Mouse (Mus musculus) limb, embryonic 12.5 days (tissue): Measurements from ENCODE around the gene Glyatl3. TPM values are rescaled to one million over a fixed set of nuclear protein-coding genes. Genes with fewer than 3 reads are reported as not detected.

Source experiments
- ATAC-seq: fragments of 200-750 bp; cut with Nextera tagmentation; 2 replicates; pipeline ENCODE4 v1.8.0; 2017; ENCODE audit warnings: low read depth, moderate TSS enrichment; ENCODE audit not compliant: insufficient number of reproducible peaks, insufficient read depth, low FRiP score, low TSS enrichment
- H3K27ac ChIP-seq: fragments of 300-500 bp; sonication (generic); 2 replicates; pipeline ENCODE4 v1.5.1; 2016; ENCODE audit warnings: mild to moderate bottlenecking, moderate library complexity
- H3K27me3 ChIP-seq: fragments of 300-500 bp; sonication (generic); 2 replicates; pipeline ENCODE4 v1.6.1; 2016; ENCODE audit warnings: mild to moderate bottlenecking, moderate library complexity
- H3K36me3 ChIP-seq: fragments of 300-500 bp; sonication (generic); 2 replicates; pipeline ENCODE4 v1.6.1; 2016; ENCODE audit warnings: mild to moderate bottlenecking, moderate library complexity
- H3K4me1 ChIP-seq: fragments of 300-500 bp; sonication (generic); replicated peaks from 2 replicates; pipeline ENCODE4 v1.6.1; 2016
- H3K4me2 ChIP-seq: fragments of 300-500 bp; sonication (generic); 2 replicates; pipeline ENCODE4 v1.6.1; 2016; ENCODE audit warnings: mild to moderate bottlenecking, moderate library complexity
- H3K4me3 ChIP-seq: fragments of 300-500 bp; sonication (generic); replicated peaks from 2 replicates; pipeline ENCODE4 v1.5.1; 2016; ENCODE audit warnings: mild to moderate bottlenecking
- H3K9ac ChIP-seq: fragments of 300-500 bp; sonication (generic); replicated peaks from 2 replicates; pipeline ENCODE4 v1.6.1; 2016; ENCODE audit warnings: mild to moderate bottlenecking, moderate library complexity
- H3K9me3 ChIP-seq: fragments of 300-500 bp; sonication (generic); 2 replicates; pipeline ENCODE4 v1.6.1; 2016; ENCODE audit warnings: mild to moderate bottlenecking, moderate library complexity
- WGBS: fragments of 180-500 bp; shearing (Covaris S2); methylation state at CpG from one replicate; pipeline ENCODE4 v1.1.7; 2016; 5-methylcytosine and 5-hydroxymethylcytosine counted together
- polyA plus RNA-seq: library from polyadenylated mRNA; unstranded; fragments of >200 nt; fragmentation: Nextera tagmentation; extraction: Ambion mirVana; gene quantifications from 2 replicates; pipeline ENCODE4 v1.2.1, GENCODE M21; 2016

Gene Glyatl3
- polyA plus RNA-seq, 1 experiment from 2014 or later, result not detected

GRCm38 (mm10) chr17:40887849-40888536 lies 26.2 kb downstream of the Glyatl3 start:
- no peak overlapping the region for H3K4me2 ChIP-seq
- H3K9ac ChIP-seq, result no peak overlapping the region
- H3K9me3 ChIP-seq, result no peaks in the 10 kb centered on the region
- no peaks in the 10 kb centered on the region for H3K4me1 ChIP-seq
- H3K36me3 ChIP-seq, result no peaks in the 10 kb centered on the region
- 78% methylated on average over 4 of the region's 4 CpGs for WGBS
- no peaks in the 10 kb centered on the region for H3K27me3 ChIP-seq
- no peak for ATAC-seq
- no peak overlapping the region for H3K27ac ChIP-seq
- no peak overlapping the region for H3K4me3 ChIP-seq

DNA sequence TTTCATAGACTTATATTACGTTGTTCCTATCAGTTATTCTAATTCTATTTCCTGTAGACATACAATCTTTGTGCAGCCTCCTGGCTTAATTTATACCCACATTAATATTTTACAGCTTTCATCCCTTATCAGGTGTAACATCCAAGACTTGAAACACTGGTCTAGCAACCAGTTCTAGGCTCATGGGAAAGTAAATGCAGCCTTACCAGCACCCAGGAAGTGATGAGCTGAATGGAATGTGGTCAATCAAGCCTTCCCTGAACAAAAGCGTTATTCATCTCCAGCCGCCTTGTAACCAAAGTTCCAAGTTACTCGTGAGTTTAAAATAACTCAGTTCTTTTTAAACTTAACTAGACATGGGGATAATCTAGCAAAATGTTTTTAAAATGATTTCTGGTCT lies 29.0 kb downstream of the Glyatl3 start:
- Histone ChIP-seq H3K4me2 (no peak overlapping the region), H3K27me3 (no peaks in the 10 kb centered on the region), H3K36me3 (no peaks in the 10 kb centered on the region), H3K27ac (no peak overlapping the region), H3K4me3 (no peak overlapping the region), H3K9ac (no peak overlapping the region), H3K9me3 (no peaks in the 10 kb centered on the region), H3K4me1 (no peaks in the 10 kb centered on the region)
- ATAC-seq, result no peak
- WGBS, result 81% methylated on average over 4 of the region's 4 CpGs

DNA sequence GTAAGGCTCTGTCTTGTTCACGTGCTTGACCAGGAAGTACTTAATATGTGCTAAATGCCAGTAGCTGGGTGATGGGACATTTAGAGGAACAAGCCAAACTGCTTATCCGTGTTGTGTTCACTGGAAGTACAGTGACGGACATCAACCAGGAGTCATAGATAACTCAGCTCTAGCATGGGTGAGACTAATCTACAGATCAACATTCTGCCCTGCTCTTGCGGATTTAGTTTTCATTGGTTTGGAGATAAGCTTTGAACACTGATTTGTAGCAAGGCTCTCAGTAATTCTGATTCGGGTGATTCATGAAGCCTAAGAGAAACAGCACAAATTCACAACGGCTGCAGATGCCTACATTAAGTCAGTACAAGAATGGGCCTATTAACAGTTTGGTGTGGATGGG lies 32.0 kb downstream of the Glyatl3 start:
- 90% methylated on average over 6 of the region's 6 CpGs for WGBS
- no peaks in the 10 kb centered on the region for H3K4me1 ChIP-seq
- no peak overlapping the region for H3K4me2 ChIP-seq
- H3K27ac ChIP-seq, result no peak overlapping the region
- no peaks in the 10 kb centered on the region for H3K9me3 ChIP-seq
- ATAC-seq, result no peak
- no peak overlapping the region for H3K4me3 ChIP-seq
- no peak overlapping the region for H3K9ac ChIP-seq
- no peaks in the 10 kb centered on the region for H3K36me3 ChIP-seq
- H3K27me3 ChIP-seq, result no peaks in the 10 kb centered on the region

- Histone ChIP-seq H3K9me3 (no peaks in the 10 kb centered on the region), H3K36me3 (no peaks in the 10 kb centered on the region), H3K4me1 (no peaks in the 10 kb centered on the region), H3K9ac (peak within 1 kb of the TSS; percentile 66), H3K27ac (no peak within 1 kb of the TSS), H3K4me2 (peak within 1 kb of the TSS; percentile 87), H3K27me3 (no peaks in the 10 kb centered on the region), H3K4me3 (peak within 1 kb of the TSS; percentile 59)
- ATAC-seq, result peak; percentile 72
- WGBS, result under 1% methylated on average over 40 of the region's 40 CpGs
These were observed 34.0 kb downstream of the Glyatl3 start, which contains the start of gene 9130008F23Rik for GRCm38 (mm10) chr17:40879924-40880691. Gene 9130008F23Rik, minus strand, starts transcription at chr17:40880559.

- Histone ChIP-seq H3K4me3 (peak overlapping the region; percentile 59), H3K27me3 (no peaks in the 10 kb centered on the region), H3K4me2 (peak overlapping the region; percentile 87), H3K4me1 (no peaks in the 10 kb centered on the region), H3K27ac (no peak overlapping the region), H3K36me3 (no peaks in the 10 kb centered on the region), H3K9ac (peak overlapping the region; percentile 66), H3K9me3 (no peaks in the 10 kb centered on the region)
- WGBS, result 9% methylated on average over 6 of the region's 6 CpGs
- no peak for ATAC-seq
These were observed 34.6 kb downstream of the Glyatl3 start for GRCm38 (mm10) chr17:40879528-40879923.

- no peak overlapping the region for H3K9ac ChIP-seq
- no peak overlapping the region for H3K27ac ChIP-seq
- H3K9me3 ChIP-seq, result no peaks in the 10 kb centered on the region
- no peak overlapping the region for H3K4me3 ChIP-seq
- ATAC-seq, result no peak
- no peak overlapping the region for H3K4me2 ChIP-seq
- H3K4me1 ChIP-seq, result no peaks in the 10 kb centered on the region
- no peaks in the 10 kb centered on the region for H3K27me3 ChIP-seq
- 45% methylated on average over 3 of the region's 3 CpGs for WGBS
- no peaks in the 10 kb centered on the region for H3K36me3 ChIP-seq
These were observed 36.4 kb downstream of the Glyatl3 start for GRCm38 (mm10) chr17:40877741-40878140.

GRCm38 (mm10) chr17:40875568-40875967 lies 38.6 kb downstream of the Glyatl3 start:
- Histone ChIP-seq H3K4me3 (no peak overlapping the region), H3K36me3 (no peaks in the 10 kb centered on the region), H3K4me2 (no peak overlapping the region), H3K9me3 (no peaks in the 10 kb centered on the region), H3K9ac (no peak overlapping the region), H3K27ac (no peak overlapping the region), H3K4me1 (no peaks in the 10 kb centered on the region), H3K27me3 (no peaks in the 10 kb centered on the region)
- WGBS, result 94% methylated on average over 1 of the region's 1 CpGs
- ATAC-seq, result no peak

DNA sequence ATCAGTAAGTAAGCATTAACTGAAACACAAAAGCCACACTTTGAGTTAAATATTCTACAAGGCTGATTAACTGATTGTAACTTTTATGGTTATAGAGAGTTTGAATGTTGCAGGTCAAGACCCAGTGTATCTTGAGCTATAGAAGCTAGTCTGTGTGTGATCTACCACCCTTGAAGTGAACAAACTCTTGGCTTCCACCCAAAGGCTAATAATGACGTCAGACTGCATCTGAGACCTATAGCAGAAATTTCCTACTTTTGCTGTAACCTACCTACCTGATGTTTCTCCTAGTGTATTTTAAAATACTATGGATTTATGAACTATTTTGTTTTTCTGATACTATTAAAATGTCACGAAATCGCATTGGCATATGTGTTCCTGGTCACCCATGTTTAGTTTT lies 39.4 kb downstream of the Glyatl3 start:
- Histone ChIP-seq H3K9ac (no peak overlapping the region), H3K4me1 (no peaks in the 10 kb centered on the region), H3K27ac (no peak overlapping the region), H3K9me3 (no peaks in the 10 kb centered on the region), H3K27me3 (no peaks in the 10 kb centered on the region), H3K4me2 (no peak overlapping the region), H3K36me3 (no peaks in the 10 kb centered on the region), H3K4me3 (no peak overlapping the region)
- no peak for ATAC-seq
- 85% methylated on average over 3 of the region's 3 CpGs for WGBS

DNA sequence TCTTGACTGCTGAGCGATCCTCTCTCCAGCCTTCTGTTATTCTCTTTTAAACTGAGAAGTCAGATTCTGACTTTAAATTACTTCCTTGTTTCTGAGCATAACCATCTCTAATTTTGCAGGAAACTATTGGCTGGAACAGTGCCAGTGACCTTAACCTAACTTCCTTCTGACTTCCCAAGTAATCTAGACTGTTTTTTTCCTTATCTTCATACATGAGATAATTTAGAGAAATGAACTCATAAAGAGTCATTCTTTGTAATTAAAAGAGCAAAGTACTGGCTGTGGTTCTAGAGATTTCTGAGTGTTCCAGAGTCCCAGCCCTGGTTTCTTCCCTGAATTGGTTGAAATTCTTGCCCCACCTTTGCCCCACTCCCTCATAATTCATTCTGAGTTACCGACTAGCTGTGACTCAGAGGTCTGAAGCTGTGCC lies 40.6 kb downstream of the Glyatl3 start:
- ATAC-seq, result no peak

GRCm38 (mm10) chr17:40872626-40873025 lies 41.5 kb downstream of the Glyatl3 start:
- Histone ChIP-seq H3K4me3 (no peak overlapping the region), H3K27me3 (no peaks in the 10 kb centered on the region), H3K9me3 (no peaks in the 10 kb centered on the region), H3K36me3 (no peaks in the 10 kb centered on the region), H3K4me2 (no peak overlapping the region), H3K27ac (no peak overlapping the region), H3K4me1 (no peaks in the 10 kb centered on the region), H3K9ac (no peak overlapping the region)
- 92% methylated on average over 6 of the region's 6 CpGs for WGBS
- ATAC-seq, result no peak

More for the DNA sequence above, 40.6 kb downstream of the Glyatl3 start:
- Histone ChIP-seq H3K27me3 (no peaks in the 10 kb centered on the region), H3K27ac (no peak overlapping the region), H3K4me2 (no peak overlapping the region), H3K9me3 (no peaks in the 10 kb centered on the region), H3K36me3 (no peaks in the 10 kb centered on the region), H3K4me3 (no peak overlapping the region), H3K4me1 (no peaks in the 10 kb centered on the region), H3K9ac (no peak overlapping the region)
- 31% methylated on average over 2 of the region's 2 CpGs for WGBS

DNA sequence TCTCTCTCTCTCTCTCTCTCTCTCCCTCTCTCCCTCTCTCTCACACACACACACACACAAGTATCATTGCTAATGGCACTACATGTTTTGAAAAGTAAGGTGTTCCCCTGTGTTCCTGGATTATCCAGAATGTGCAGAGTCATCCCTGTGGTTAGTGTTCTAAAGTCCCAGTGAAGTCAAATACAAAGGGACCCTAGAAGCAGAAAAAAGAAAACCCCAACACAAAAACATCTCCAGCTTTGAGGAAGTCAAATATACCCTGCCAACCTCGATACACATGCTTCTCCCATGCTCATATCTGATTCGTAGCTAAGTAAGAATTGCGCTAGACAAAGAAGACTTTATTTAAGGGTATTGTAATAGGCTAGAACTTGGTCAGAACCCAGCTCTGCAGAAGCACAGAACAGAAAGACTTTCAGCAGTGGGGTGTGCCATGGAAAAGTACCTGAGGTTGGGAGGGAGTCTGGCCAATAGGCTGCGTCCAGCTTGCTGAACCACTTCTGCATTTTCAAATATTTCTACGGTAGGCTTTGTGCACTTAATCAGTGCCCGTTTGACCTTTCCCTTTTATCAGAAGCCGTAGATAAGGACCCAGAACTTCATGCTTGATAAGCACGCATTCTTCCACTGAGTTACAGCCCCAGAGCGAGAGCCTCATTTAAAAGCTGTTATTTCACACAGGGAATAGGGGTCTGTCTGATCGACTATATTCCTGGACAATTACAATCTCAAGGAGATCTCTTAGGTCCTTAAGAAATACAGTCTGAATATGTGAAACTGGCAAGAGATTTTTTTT lies 45.0 kb downstream of the Glyatl3 start:
- ATAC-seq, result no peak
- no peaks in the 10 kb centered on the region for H3K9me3 ChIP-seq
- WGBS, result 83% methylated on average over 10 of the region's 10 CpGs
- H3K4me3 ChIP-seq, result no peak overlapping the region
- no peak overlapping the region for H3K9ac ChIP-seq
- H3K4me1 ChIP-seq, result no peaks in the 10 kb centered on the region
- H3K27ac ChIP-seq, result no peak overlapping the region
- H3K36me3 ChIP-seq, result no peaks in the 10 kb centered on the region
- no peak overlapping the region for H3K4me2 ChIP-seq
- H3K27me3 ChIP-seq, result no peaks in the 10 kb centered on the region
